17 mouse cellular contexts compared by ENCODE assay signal in the genomic region with DNA sequence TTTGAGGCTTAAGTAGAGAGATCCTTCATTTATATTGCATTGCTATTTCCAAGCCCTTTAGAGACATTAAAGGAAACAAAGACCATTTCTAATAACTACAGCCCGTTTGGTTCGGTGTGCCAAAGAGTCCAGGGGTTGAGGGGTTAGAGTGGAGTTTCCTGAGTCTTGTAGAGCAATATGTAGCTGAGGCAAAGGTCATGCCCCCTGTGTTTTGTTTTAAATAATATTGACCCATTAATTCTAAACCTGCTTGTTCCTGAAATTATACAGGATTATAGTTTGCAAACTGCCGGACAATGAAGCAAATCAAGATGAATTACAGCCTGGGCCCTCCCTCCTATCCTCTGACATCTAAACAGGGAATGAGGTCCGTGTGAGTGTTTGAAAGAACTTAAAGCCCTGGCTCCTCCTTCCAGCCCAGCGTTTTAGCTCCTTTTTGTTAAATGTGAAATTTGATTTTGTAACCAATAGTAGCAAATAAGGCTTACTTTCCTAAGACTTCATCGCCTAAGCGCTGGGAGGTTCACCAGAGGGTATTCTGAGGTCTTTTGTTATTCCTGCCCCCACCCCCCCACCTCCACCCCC. TPM values are rescaled to one million over a fixed set of nuclear protein-coding genes. Genes with fewer than 3 reads are reported as not detected.
DNase-seq lines count a peak whose midpoint lies in the region; ATAC-seq lines count a peak whose summit lies in the region.
"Had no signal": no experiment of that assay in that cellular context is flagged by ENCODE, and none has a peak within 500 bp of the region (broad histone marks: within the 10 kb centered on the region; RNA-seq: fewer than 3 reads in every experiment).

No protein-coding gene starts in this region.

- H3K27ac ChIP-seq in heart, embryonic 15.5 days = no peak overlapping the region
- H3K27ac ChIP-seq in neural tube, embryonic 15.5 days (replicated peaks) = no peak overlapping the region
- H3K27ac ChIP-seq in limb, embryonic 10.5 days = no peak overlapping the region
- H3K27ac ChIP-seq: embryonic facial prominence, embryonic 12.5 days; hindbrain, embryonic 13.5 days; liver, embryonic 15.5 days had no signal

- no peak overlapping the region for H3K4me3 ChIP-seq in heart, embryonic 15.5 days
- H3K4me3 ChIP-seq in neural tube, embryonic 15.5 days (replicated peaks) = no peak overlapping the region
- peak overlapping the region; percentile 19; the same call in 1 of the 2 replicates for H3K4me3 ChIP-seq in limb, embryonic 10.5 days
- H3K4me3 ChIP-seq: embryonic facial prominence, embryonic 12.5 days; hindbrain, embryonic 13.5 days; liver, embryonic 15.5 days had no signal

- peaks cover 18% of the 10 kb centered on the region for H3K4me1 ChIP-seq in heart, embryonic 15.5 days (replicated peaks)
- peaks cover 14% of the 10 kb centered on the region for H3K4me1 ChIP-seq in neural tube, embryonic 15.5 days
- peaks cover 53% of the 10 kb centered on the region for H3K4me1 ChIP-seq in limb, embryonic 10.5 days
- H3K4me1 ChIP-seq: liver, embryonic 15.5 days had no signal

- 19% methylated on average over 7 of the region's 7 CpGs for WGBS in heart, embryonic 15.5 days
- WGBS in neural tube, embryonic 15.5 days = 2% methylated on average over 7 of the region's 7 CpGs
- WGBS in limb, embryonic 10.5 days = under 1% methylated on average over 7 of the region's 7 CpGs

- peak overlapping the region; percentile 42; the same call in 1 of the 2 replicates for H3K4me2 ChIP-seq in heart, embryonic 15.5 days
- no peak overlapping the region for H3K4me2 ChIP-seq in neural tube, embryonic 15.5 days
- H3K4me2 ChIP-seq: hindbrain, embryonic 13.5 days had no signal

- peaks cover 76% of the 10 kb centered on the region for H3K27me3 ChIP-seq in heart, embryonic 15.5 days
- H3K27me3 ChIP-seq in neural tube, embryonic 15.5 days (replicated peaks) = peaks cover 80% of the 10 kb centered on the region
- peaks cover 100% of the 10 kb centered on the region for H3K27me3 ChIP-seq in limb, embryonic 10.5 days (ENCODE audit: low read depth, poor library complexity, severe bottlenecking)

- intact Hi-C loops in heart, postnatal 10 days (cut with DNase I) = no loop called here

- no peaks in the 10 kb centered on the region for H3K36me3 ChIP-seq in heart, embryonic 15.5 days
- H3K36me3 ChIP-seq in neural tube, embryonic 15.5 days = no peaks in the 10 kb centered on the region
- H3K36me3 ChIP-seq in limb, embryonic 10.5 days = no peaks in the 10 kb centered on the region
- H3K36me3 ChIP-seq: embryonic facial prominence, embryonic 12.5 days; hindbrain, embryonic 13.5 days; liver, embryonic 15.5 days had no signal

- ATAC-seq in heart, embryonic 15.5 days (replicated peaks; ENCODE audit: insufficient number of reproducible peaks, insufficient read depth, low FRiP score, low read depth) = no peak
- ATAC-seq in neural tube, embryonic 15.5 days (ENCODE audit: low FRiP score) = no peak
- ATAC-seq in inflammation-experienced regulatory T-cells, adult 6 months = no peak
- ATAC-seq: forebrain, embryonic 16.5 days had no signal

- no peaks in the 10 kb centered on the region for H3K9me3 ChIP-seq in heart, embryonic 15.5 days (replicated peaks)
- no peaks in the 10 kb centered on the region for H3K9me3 ChIP-seq in neural tube, embryonic 15.5 days (replicated peaks)
- no peaks in the 10 kb centered on the region for H3K9me3 ChIP-seq in limb, embryonic 10.5 days (replicated peaks)
- H3K9me3 ChIP-seq: embryonic facial prominence, embryonic 12.5 days; hindbrain, embryonic 13.5 days; liver, embryonic 15.5 days had no signal

- H3K9ac ChIP-seq in heart, embryonic 15.5 days = no peak overlapping the region
- no peak overlapping the region for H3K9ac ChIP-seq in neural tube, embryonic 15.5 days (replicated peaks)
- H3K9ac ChIP-seq: embryonic facial prominence, embryonic 12.5 days; hindbrain, embryonic 13.5 days; liver, embryonic 15.5 days had no signal

- no peak for DNase-seq in heart, postnatal 10 days
- peak; percentile 34 for DNase-seq in neural tube, embryonic 10.5 days (ENCODE audit: extremely low spot score, low spot score)
- DNase-seq in limb, embryonic 10.5 days (ENCODE audit: low spot score) = no peak
- no peak for DNase-seq in adrenal gland, adult (ENCODE audit: inconsistent age in 2 of 2, low spot score in 1 of 2)
- DNase-seq: adrenal gland, postnatal 14 days; cerebellum, adult 11-12 months; right cerebral cortex, postnatal 25 days; thymus, adult 18-20 months had no signal

RNA-seq across cellular contexts. Expression of a gene that starts 20.5 kb away (rescaled TPM):
- polyA plus RNA-seq in heart, embryonic 15.5 days (2015; fragmentation: Nextera tagmentation; extraction: Ambion mirVana) = 15.0 and 19.2 TPM in 2 replicates
- total RNA-seq in heart, postnatal 10 days (2021) = 1 to 10 TPM; 1.4 to 1.6 TPM
- 5.1 and 5.2 TPM in 2 replicates for polyA plus RNA-seq in neural tube, embryonic 15.5 days (2015; fragmentation: Nextera tagmentation; extraction: Ambion mirVana)
- 25.6 and 39.1 TPM in 2 replicates for polyA plus RNA-seq in limb, embryonic 10.5 days (2016; fragmentation: Nextera tagmentation; extraction: Ambion mirVana)
- under 1 TPM in 1 of 3 experiments, not detected in 2; 0.19 TPM for polyA plus RNA-seq in inflammation-experienced regulatory T-cells, adult 6 months (2017; shearing (Covaris generic))
- total RNA-seq: adrenal gland, postnatal 14 days; layer of hippocampus, adult 18-20 months; left cerebral cortex, postnatal 14 days had no signal
